Mouse (Mus musculus): ENCODE results near the gene Ms4a4b. TPM values are rescaled to one million over a fixed set of nuclear protein-coding genes. Genes with fewer than 3 reads are reported as not detected.

Ms4a4b gene
- polyA plus RNA-seq (2015; fragmentation: Nextera tagmentation; extraction: Ambion mirVana) = 0.52 and 0.53 TPM in 2 replicates

DNA sequence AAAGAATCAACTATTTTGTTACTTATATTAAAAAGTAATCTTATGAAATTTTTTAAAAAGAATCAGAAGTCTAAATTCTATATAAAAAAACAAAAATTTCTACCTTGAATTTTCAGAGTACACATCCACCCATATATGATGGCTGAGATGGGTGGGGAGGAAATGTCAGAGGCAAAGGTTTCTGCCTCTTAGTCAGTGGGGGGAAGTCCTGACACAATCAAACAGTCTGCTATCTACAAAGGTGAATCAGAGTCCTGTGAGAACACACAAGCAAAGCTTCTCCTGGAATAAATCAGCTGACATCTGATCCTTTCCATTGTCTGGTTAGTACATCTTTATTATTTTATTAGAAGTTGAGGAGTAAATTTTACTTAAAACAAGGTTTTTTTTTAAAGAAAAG lies at the start of gene Ms4a4b:
Ms4a4b (plus strand) TSS at position 216 of the 400 bp plus-strand sequence.

DNA sequence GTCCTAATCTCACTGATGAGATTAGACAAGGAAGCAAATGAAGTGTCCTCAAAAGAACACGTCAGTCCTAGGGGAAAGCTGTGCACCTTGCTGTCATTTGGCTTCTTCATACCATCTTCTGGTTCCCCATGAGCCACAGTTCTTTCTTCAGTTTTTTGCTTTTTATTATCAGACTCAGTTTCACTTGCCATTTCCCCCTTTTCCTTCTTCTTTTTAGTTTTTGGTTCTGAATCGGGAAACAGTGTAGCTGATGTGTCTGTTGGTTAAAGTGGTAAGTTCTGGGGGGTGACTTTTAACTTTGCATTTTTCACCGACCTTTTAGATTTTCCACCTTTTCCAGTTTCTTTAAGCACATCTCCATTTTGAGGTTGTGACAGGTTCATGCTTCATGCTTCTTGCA lies 38.8 kb upstream of the Ms4a4b start, which contains the start of gene Ms4a4c:
Ms4a4c (plus strand) TSS at position 244 of the 400 bp plus-strand sequence.

DNA sequence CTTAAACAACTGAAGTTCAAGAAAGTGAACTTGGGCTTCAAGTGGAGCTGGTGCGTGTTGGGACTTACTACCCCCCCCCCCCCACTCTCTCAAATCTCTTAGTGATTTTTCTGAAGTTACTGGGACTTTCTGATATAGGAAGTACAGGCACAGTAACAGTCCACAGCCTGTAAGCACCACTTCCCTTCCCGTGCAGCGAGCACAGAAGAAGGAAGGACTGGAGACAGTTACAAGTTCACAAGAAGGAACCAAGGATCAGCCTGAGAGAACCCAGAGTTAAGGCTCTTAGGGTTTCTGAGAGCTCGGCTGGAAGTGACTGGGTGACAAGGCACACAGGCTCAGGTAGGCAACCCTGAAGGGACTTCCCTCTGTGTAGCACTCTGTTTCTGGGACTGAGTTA lies 25.9 kb downstream of the Ms4a4b start, which contains the start of gene Ms4a6c:
Ms4a6c (plus strand) TSS at position 152 of the 400 bp plus-strand sequence.

DNA sequence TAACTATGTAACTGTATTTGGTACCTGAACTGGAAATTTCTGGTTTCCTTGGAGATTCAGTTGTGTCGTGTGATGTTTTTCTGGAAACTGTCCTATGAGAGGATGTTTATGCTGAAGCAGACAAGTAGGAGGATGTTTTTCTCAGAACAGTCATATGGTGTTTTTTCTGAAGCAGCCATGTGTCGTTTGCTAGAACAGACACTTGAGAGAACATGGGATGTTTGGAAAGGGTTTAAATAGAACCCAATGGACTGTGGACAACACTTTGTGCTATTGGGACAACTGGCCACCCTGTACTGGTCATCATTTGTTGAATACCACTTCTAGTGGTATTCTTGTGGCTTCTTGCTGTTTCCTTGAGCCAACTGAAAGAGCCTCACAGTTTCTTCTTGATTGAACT lies 42.4 kb downstream of the Ms4a4b start, which contains the start of gene Gm8369:
Gm8369 (plus strand) TSS at position 193 of the 400 bp plus-strand sequence.

DNA sequence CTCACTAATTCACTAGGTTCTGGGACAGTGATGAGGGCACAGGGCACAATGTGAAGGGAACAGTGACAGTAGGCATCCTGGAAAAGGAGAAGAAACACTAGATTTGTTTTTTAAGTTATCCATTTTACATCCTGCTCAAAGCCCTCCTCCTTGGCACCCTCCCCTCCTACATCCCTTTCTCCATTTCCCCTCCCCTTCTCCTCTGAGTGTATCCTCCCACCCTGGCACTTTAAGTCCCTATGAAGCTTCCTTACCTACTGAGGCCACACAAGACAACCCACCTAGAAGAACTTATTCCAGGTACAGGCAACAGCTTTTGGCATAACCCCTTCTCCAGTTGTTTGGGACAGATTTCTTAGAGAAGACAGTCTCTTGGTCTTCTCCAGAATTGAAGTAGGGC lies 72.9 kb downstream of the Ms4a4b start, which contains the start of gene Ms4a6b:
Ms4a6b (plus strand) TSS at position 267 of the 400 bp plus-strand sequence.

Other genes starting within 250 kb of the Ms4a4b start
- not detected in 2 replicates for gene Ms4a13, start 246.8 kb upstream of the Ms4a4b start, polyA plus RNA-seq (2015; fragmentation: Nextera tagmentation; extraction: Ambion mirVana)
- not detected in 2 replicates for gene Ms4a12, start 211.1 kb upstream of the Ms4a4b start, polyA plus RNA-seq (2015; fragmentation: Nextera tagmentation; extraction: Ambion mirVana)
- gene Ms4a1, start 177.3 kb upstream of the Ms4a4b start, polyA plus RNA-seq (2015; fragmentation: Nextera tagmentation; extraction: Ambion mirVana) = 0.04 and 0.06 TPM in 2 replicates
- gene Ms4a5, start 159.7 kb upstream of the Ms4a4b start, polyA plus RNA-seq (2015; fragmentation: Nextera tagmentation; extraction: Ambion mirVana) = not detected in 2 replicates
- gene Ms4a14, start 129.1 kb upstream of the Ms4a4b start, polyA plus RNA-seq (2015; fragmentation: Nextera tagmentation; extraction: Ambion mirVana) = 0.17 TPM in 2 replicates
- gene Ms4a7, start 107.4 kb upstream of the Ms4a4b start, polyA plus RNA-seq (2015; fragmentation: Nextera tagmentation; extraction: Ambion mirVana) = 10.7 and 15.8 TPM in 2 replicates
- 11.3 and 13.8 TPM in 2 replicates for gene Ms4a4a, start 68.0 kb upstream of the Ms4a4b start, polyA plus RNA-seq (2015; fragmentation: Nextera tagmentation; extraction: Ambion mirVana)
- 0.76 and 1.0 TPM in 2 replicates for gene Ms4a4c, start 38.8 kb upstream of the Ms4a4b start, polyA plus RNA-seq (2015; fragmentation: Nextera tagmentation; extraction: Ambion mirVana)
- 10.5 and 14.3 TPM in 2 replicates for gene Ms4a6c, start 25.8 kb downstream of the Ms4a4b start, polyA plus RNA-seq (2015; fragmentation: Nextera tagmentation; extraction: Ambion mirVana)
- 0.04 and 0.35 TPM in 2 replicates for gene Gm8369, start 42.4 kb downstream of the Ms4a4b start, polyA plus RNA-seq (2015; fragmentation: Nextera tagmentation; extraction: Ambion mirVana)
- 7.2 and 10.4 TPM in 2 replicates for gene Ms4a6b, start 73.0 kb downstream of the Ms4a4b start, polyA plus RNA-seq (2015; fragmentation: Nextera tagmentation; extraction: Ambion mirVana)
- 3.8 and 4.0 TPM in 2 replicates for gene Ms4a4d, start 93.2 kb downstream of the Ms4a4b start, polyA plus RNA-seq (2015; fragmentation: Nextera tagmentation; extraction: Ambion mirVana)
- gene Ms4a6d, start 161.3 kb downstream of the Ms4a4b start, polyA plus RNA-seq (2015; fragmentation: Nextera tagmentation; extraction: Ambion mirVana) = 10.5 and 12.0 TPM in 2 replicates
- 2.4 and 4.2 TPM in 2 replicates for gene Ms4a2, start 180.2 kb downstream of the Ms4a4b start, polyA plus RNA-seq (2015; fragmentation: Nextera tagmentation; extraction: Ambion mirVana)
- gene Ms4a3, start 197.3 kb downstream of the Ms4a4b start, polyA plus RNA-seq (2015; fragmentation: Nextera tagmentation; extraction: Ambion mirVana) = 0.21 TPM in 1 of 2 replicates, not detected in the other
- not detected in 2 replicates for gene Oosp2, start 217.0 kb downstream of the Ms4a4b start, polyA plus RNA-seq (2015; fragmentation: Nextera tagmentation; extraction: Ambion mirVana)
- gene Oosp1, start 247.6 kb downstream of the Ms4a4b start, polyA plus RNA-seq (2015; fragmentation: Nextera tagmentation; extraction: Ambion mirVana) = not detected in 2 replicates